Mouse (Mus musculus): ENCODE measurements at regions not wholly inside any gene's neighbourhood (a gene's known extent, or its start where the extent isn't known, plus 50 kb on each side); places are given as distances from the start of the nearest gene placed in this dataset.

DNA sequence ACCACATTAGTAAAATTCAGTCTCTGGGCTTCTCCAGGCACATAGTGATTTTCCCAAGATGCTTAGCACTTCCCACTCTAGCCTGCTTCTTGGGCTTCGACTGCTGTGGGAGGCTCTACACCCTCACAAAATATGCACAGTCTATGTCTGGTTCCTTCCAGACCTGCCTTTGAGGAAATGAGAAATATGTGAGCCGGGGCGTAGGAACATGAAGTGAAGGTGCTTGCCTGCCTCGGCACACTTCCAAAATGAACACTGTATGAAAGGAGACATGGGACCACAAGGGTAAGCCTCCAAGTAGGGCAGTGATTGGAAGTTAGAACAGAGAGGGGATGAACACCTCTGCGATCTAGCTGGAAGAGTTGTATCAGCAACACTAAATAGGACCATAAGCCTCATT, 54.5 kb downstream of the Gm10260 start:
- Histone ChIP-seq H3K4me1 (no peaks in the 10 kb centered on the region), H3K27me3 (replicated peaks) (no peaks in the 10 kb centered on the region), H3K9me3 (no peaks in the 10 kb centered on the region), H3K4me3 (no peak overlapping the region), H3K4me2 (no peak overlapping the region), H3K36me3 (replicated peaks) (no peaks in the 10 kb centered on the region), H3K9ac (no peak overlapping the region), H3K27ac (no peak overlapping the region)
- ATAC-seq (replicated peaks) = no peak
- whole genome bisulfite sequencing = 94% methylated on average over 5 of the region's 5 CpGs

- no peaks in the 10 kb centered on the region for H3K36me3 ChIP-seq (replicated peaks)
- H3K27me3 ChIP-seq (replicated peaks) = no peaks in the 10 kb centered on the region
- H3K9me3 ChIP-seq = no peaks in the 10 kb centered on the region
- H3K27ac ChIP-seq = no peak overlapping the region
- ATAC-seq (replicated peaks) = no peak
- no peak overlapping the region for H3K4me3 ChIP-seq
- H3K9ac ChIP-seq = no peak overlapping the region
- no peak overlapping the region for H3K4me2 ChIP-seq
- H3K4me1 ChIP-seq = no peaks in the 10 kb centered on the region
- WGBS = 91% methylated on average over 4 of the region's 4 CpGs
Observed at GRCm38 (mm10) chr13:97704541-97704940, 55.9 kb downstream of the Gm10260 start.

DNA sequence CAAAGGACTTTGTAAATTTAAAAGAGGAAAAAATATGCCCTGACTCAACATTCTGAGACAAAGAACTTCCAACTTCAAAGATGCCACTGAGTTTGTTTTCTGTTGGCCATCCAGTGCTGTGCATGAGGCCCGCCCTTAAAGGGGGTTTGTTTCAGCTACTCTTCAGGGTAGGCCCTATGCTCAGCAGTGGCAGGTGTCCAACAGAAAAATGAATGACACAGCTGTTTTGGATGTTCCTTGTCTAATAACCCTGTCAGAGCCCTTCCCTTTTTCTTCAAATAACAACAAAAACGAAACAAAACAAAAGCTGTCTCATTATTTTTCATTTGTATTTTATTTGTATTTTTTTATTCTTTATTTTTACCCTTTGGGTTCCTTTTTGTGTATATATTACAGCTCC, 61.5 kb downstream of the Gm10260 start:
- no peak overlapping the region for H3K4me2 ChIP-seq
- no peaks in the 10 kb centered on the region for H3K27me3 ChIP-seq (replicated peaks)
- H3K27ac ChIP-seq = no peak overlapping the region
- no peaks in the 10 kb centered on the region for H3K9me3 ChIP-seq
- WGBS = 77% methylated on average over 2 of the region's 2 CpGs
- H3K36me3 ChIP-seq (replicated peaks) = no peaks in the 10 kb centered on the region
- H3K9ac ChIP-seq = no peak overlapping the region
- no peak for ATAC-seq (replicated peaks)
- no peaks in the 10 kb centered on the region for H3K4me1 ChIP-seq
- H3K4me3 ChIP-seq = no peak overlapping the region

DNA sequence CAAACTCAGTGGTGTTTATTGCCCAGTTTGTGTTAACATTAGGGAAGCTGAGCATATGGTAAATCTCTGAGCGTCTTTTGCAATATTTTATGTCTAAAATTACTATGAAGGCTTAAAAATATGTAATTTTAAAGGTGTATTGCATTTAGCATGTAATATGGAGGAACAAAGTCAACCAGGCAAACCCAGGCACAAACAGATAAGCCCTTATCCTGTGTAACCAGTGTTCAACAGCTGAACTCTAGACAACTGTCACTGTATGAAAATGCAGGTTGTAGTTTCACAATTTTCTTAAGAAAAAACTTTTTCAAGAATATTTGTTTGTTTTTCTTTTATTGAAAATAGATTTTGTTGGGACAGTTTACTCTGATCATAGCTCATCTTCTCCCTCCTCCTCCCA, 62.1 kb downstream of the Gm10260 start:
- no peak overlapping the region for H3K9ac ChIP-seq
- H3K9me3 ChIP-seq = no peaks in the 10 kb centered on the region
- no peak overlapping the region for H3K4me2 ChIP-seq
- 92% methylated on average over 1 of the region's 1 CpGs for WGBS
- no peak overlapping the region for H3K4me3 ChIP-seq
- no peak overlapping the region for H3K27ac ChIP-seq
- no peaks in the 10 kb centered on the region for H3K27me3 ChIP-seq (replicated peaks)
- H3K4me1 ChIP-seq = no peaks in the 10 kb centered on the region
- ATAC-seq (replicated peaks) = no peak
- no peaks in the 10 kb centered on the region for H3K36me3 ChIP-seq (replicated peaks)

- Histone ChIP-seq H3K36me3 (replicated peaks) (no peaks in the 10 kb centered on the region), H3K27me3 (replicated peaks) (no peaks in the 10 kb centered on the region), H3K9ac (no peak overlapping the region), H3K9me3 (no peaks in the 10 kb centered on the region), H3K4me1 (no peaks in the 10 kb centered on the region), H3K4me2 (no peak overlapping the region), H3K4me3 (no peak overlapping the region), H3K27ac (no peak overlapping the region)
- 84% methylated on average over 10 of the region's 10 CpGs for WGBS
- ATAC-seq (replicated peaks) = no peak
Observed at GRCm38 (mm10) chr13:97697262-97697661, 63.2 kb downstream of the Gm10260 start.

DNA sequence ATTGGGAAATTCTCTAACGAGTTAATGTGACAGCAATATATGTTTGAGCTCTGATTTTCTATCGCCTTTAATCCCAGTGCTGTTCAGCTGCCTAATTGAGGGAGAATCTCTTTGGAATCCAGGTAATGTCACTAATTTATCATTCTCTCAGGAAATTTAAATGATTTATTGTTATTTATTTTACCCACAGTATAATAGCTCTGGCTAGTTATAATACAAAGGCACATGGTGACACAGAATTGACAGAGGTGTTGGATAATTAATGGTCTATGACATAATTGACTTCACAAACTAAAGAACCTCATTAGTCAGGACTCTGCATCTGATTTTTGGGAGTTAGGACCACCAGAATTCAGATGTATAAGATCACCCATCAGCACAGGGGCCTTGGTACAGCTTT, 65.4 kb downstream of the Gm10260 start:
- ATAC-seq (replicated peaks) = peak; percentile 4; the same call in 1 of the 2 replicates
- Histone ChIP-seq H3K9ac (no peak overlapping the region), H3K27me3 (replicated peaks) (no peaks in the 10 kb centered on the region), H3K4me1 (no peaks in the 10 kb centered on the region), H3K4me2 (no peak overlapping the region), H3K4me3 (no peak overlapping the region), H3K36me3 (replicated peaks) (no peaks in the 10 kb centered on the region), H3K9me3 (no peaks in the 10 kb centered on the region), H3K27ac (no peak overlapping the region)
- WGBS = 49% methylated on average over 2 of the region's 2 CpGs

DNA sequence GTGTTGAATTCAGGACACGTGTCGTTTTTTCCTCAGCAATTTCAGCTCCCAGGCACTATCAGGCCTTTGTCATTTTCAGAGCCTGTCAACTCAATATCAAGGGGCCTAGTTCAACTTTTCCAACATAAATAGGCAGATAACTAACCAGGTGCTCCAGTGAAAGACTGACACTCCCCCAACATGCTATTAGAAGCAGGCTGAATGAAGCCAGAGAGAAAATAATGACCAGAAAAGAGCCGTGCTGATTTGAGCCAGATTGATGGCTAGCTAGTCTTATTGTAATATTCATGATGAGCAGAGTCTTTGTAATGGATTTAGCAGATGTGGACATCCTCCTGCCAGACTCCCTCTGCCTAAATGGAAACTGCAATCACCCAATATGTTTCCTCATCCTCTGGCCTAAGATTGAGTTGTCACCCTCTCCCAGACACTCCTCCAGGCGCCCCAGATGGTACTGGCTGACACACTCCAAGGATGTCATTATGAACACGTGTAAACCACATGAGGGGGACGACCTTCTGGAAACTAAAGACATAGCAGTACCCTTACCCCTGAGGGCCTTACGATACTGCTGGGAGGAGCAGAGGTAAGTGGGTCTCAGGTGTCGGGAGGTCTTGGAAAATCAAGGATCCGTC, 66.0 kb downstream of the Gm10260 start:
- peak; percentile 86; the same call in 1 of the 2 replicates for ATAC-seq (replicated peaks)
- Histone ChIP-seq H3K9ac (no peak overlapping the region), H3K27me3 (replicated peaks) (no peaks in the 10 kb centered on the region), H3K36me3 (replicated peaks) (no peaks in the 10 kb centered on the region), H3K4me1 (no peaks in the 10 kb centered on the region), H3K9me3 (no peaks in the 10 kb centered on the region), H3K4me3 (no peak overlapping the region), H3K4me2 (no peak overlapping the region), H3K27ac (no peak overlapping the region)
- WGBS = 51% methylated on average over 9 of the region's 9 CpGs

DNA sequence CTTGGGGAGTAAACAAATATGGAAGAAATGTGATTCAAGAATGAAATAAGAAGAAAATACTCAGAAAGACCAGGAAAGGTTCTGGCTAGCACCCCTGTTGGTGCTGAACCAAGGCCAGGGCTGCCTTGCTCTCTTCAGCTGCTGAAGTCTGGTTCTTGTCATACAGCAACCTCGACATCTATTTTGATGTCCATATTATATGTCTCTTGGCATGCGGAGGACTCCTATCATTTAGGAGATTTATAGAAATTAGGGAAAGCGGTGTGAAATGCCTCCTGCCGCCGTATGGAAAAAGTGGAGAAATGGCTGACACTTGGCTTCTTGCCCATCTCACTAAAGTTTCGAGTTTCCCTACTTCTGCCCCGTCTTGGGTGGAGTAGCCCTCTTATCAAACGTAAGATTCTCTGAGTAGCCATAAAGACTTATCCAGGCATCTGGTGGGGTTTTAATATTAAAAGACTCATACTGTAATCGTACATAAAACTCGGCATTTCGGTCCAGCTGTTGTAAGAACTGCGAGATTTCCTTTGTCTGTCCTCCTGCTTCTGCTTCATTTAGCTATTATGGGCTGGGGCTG, 72.0 kb downstream of the Gm10260 start:
- Histone ChIP-seq H3K4me1 (no peaks in the 10 kb centered on the region), H3K4me2 (no peak overlapping the region), H3K27ac (no peak overlapping the region), H3K36me3 (replicated peaks) (no peaks in the 10 kb centered on the region), H3K4me3 (no peak overlapping the region), H3K9ac (no peak overlapping the region), H3K27me3 (replicated peaks) (no peaks in the 10 kb centered on the region), H3K9me3 (no peaks in the 10 kb centered on the region)
- 93% methylated on average over 12 of the region's 12 CpGs for WGBS
- no peak for ATAC-seq (replicated peaks)

GRCm38 (mm10) chr13:97683836-97684235, 76.6 kb downstream of the Gm10260 start:
- ATAC-seq (replicated peaks) = no peak
- 93% methylated on average over 6 of the region's 6 CpGs for WGBS

GRCm38 (mm10) chr13:97681228-97681987, 79.0 kb downstream of the Gm10260 start:
- Histone ChIP-seq H3K27me3 (replicated peaks) (no peaks in the 10 kb centered on the region), H3K4me3 (no peak overlapping the region), H3K4me1 (no peaks in the 10 kb centered on the region), H3K4me2 (no peak overlapping the region), H3K36me3 (replicated peaks) (no peaks in the 10 kb centered on the region), H3K27ac (no peak overlapping the region), H3K9ac (no peak overlapping the region), H3K9me3 (no peaks in the 10 kb centered on the region)
- WGBS = 52% methylated on average over 6 of the region's 6 CpGs
- ATAC-seq (replicated peaks) = no peak

More at GRCm38 (mm10) chr13:97683836-97684235, 76.6 kb downstream of the Gm10260 start:
- Histone ChIP-seq H3K4me1 (no peaks in the 10 kb centered on the region), H3K9ac (no peak overlapping the region), H3K36me3 (replicated peaks) (no peaks in the 10 kb centered on the region), H3K4me2 (no peak overlapping the region), H3K4me3 (no peak overlapping the region), H3K27ac (no peak overlapping the region), H3K27me3 (replicated peaks) (no peaks in the 10 kb centered on the region), H3K9me3 (no peaks in the 10 kb centered on the region)

- Histone ChIP-seq H3K4me1 (no peaks in the 10 kb centered on the region), H3K27me3 (replicated peaks) (no peaks in the 10 kb centered on the region), H3K9me3 (no peaks in the 10 kb centered on the region), H3K36me3 (replicated peaks) (no peaks in the 10 kb centered on the region), H3K27ac (no peak overlapping the region), H3K9ac (no peak overlapping the region), H3K4me2 (no peak overlapping the region), H3K4me3 (no peak overlapping the region)
- WGBS = 85% methylated on average over 5 of the region's 5 CpGs
- no peak for ATAC-seq (replicated peaks)
Observed at GRCm38 (mm10) chr13:97680283-97680896, 80.0 kb downstream of the Gm10260 start.

DNA sequence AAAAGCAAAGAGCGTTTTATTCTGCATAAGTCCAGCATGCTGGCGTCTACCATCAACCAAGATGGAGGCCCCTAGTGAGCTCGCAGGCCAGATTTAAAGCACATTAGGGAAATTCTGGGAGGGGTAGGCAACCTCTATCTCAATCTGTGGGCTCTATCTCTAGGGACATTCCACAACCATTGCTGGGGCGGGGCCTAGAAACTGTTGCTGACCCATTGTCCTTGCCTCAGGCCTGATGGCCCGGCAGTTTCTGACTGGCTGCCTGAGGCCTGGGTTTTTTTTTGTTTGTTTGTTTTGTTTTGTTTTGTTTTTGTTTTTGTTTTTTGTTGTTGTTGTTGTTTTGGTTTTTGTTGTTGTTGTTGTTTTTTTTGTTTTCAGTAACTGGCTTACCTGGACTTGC, 81.4 kb downstream of the Gm10260 start:
- no peak overlapping the region for H3K4me3 ChIP-seq
- no peaks in the 10 kb centered on the region for H3K9me3 ChIP-seq
- no peaks in the 10 kb centered on the region for H3K36me3 ChIP-seq (replicated peaks)
- no peak overlapping the region for H3K4me2 ChIP-seq
- 90% methylated on average over 5 of the region's 5 CpGs for WGBS
- H3K27ac ChIP-seq = no peak overlapping the region
- no peaks in the 10 kb centered on the region for H3K4me1 ChIP-seq
- no peak for ATAC-seq (replicated peaks)
- H3K27me3 ChIP-seq (replicated peaks) = no peaks in the 10 kb centered on the region
- H3K9ac ChIP-seq = no peak overlapping the region
